Mouse (Mus musculus) inflammation-experienced regulatory T-cells, adult 16 weeks (primary cell): ENCODE results near the gene Tom1l1. TPM values are rescaled to one million over a fixed set of nuclear protein-coding genes. Genes with fewer than 3 reads are reported as not detected.

Experiments used
- polyA plus RNA-seq: library from polyadenylated mRNA; unstranded; fragments of 100-300 nt; shearing (Covaris generic); gene quantifications from one replicate; pipeline ENCODE4 v1.2.1, GENCODE M21; 2017

Gene Tom1l1
- 1.3 TPM for polyA plus RNA-seq

DNA sequence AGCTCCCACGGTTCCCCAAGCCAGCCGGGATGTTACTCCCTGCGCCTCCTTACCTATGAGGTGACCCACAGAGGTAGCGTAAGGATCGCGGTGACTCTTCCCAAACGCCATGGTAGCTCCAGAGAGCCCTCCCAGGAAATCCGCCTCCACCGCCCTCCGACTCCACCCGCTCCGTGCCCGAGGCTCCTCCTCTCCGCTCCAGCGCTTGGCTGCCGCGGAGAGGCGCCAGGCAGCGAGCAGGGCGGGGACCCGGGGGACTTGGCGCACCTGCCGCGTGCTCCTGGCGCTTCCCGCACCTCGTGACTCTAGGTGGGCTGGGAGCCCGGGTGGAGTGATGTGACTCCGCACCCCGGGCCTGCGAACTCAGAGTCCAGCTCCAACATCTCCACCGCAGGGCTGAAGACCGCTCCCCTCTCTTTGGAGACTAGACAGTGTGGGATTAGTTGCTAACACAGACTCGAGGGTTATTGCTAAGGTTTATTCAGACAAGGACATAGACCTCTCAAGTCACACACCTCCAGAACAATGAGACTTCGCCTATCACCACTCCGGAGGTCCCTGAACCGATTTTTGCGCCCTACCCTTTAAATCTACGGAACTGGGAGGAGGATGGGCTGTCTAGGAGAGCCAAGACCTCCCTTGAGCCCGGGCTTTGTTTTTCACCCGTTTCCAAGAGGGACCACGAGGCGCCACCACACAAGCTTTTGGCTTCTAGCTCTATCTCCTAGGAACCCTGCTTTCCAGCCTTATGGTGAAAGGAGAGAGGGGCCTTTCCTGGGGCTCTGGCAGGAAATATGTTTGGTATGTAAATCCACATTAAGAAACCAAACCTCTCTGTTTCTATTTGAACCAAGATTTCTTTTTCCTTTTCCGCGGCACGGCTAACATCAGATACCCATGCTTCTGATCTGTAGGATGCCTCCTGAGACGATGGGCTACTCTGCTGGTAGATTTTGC, at the start of gene Tom1l1:
Gene Tom1l1, minus strand, starts transcription at position 907 of the 957 bp plus-strand sequence.

DNA sequence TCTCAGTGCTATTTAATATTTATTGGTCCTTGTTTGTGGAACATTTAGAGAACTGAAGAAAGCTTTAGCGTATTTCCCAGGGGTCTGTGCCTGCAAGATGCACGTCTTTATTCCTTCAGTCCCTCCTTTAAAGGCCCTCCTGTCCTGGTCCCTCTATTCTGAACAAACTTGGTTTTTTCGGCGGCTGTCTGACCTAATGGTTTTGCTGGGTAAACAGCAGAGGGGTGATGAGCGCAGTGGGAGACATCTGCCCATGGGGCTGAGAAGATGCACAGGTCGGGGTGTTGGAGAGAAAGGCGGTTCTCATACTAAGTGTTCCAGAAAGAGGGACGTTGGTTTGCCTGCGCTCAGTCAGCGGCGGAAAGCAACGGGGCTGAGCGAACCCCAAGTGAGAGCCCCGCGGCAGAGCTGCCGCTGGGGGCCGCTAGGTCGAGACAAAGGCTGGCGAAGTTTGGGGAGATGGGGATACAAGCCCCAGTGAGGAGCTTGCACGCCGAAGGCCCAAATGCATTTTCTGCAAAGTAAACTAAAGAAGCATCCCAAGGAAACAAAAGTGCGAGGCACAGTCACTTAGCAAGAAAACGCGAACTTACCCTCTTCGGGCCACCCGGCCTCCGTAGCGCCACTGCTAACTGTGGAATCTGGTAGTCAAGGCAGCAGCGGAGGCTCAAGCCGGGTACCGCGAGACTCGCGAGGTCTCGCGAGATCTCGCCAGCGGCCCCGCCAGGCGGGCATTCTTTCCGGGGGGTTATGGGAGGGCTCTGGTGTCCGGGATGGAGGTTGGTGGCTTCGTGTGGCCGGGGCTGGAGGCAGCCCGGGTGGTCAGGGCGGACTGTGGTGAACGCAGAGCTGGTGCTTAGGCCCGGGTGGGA, 50.5 kb downstream of the Tom1l1 start, which contains the start of the genes Stxbp4 and Cox11:
Gene Stxbp4, minus strand, starts transcription at position 645 of the 872 bp plus-strand sequence.
Gene Cox11, plus strand, starts transcription at position 734 of the 872 bp plus-strand sequence.

Other genes with a start within 250 kb of the Tom1l1 start
- 5.2 TPM for gene Stxbp4, start 50.3 kb downstream of the Tom1l1 start, polyA plus RNA-seq
- gene Cox11, start 50.2 kb downstream of the Tom1l1 start, polyA plus RNA-seq, result 12.0 TPM